Mouse (Mus musculus) intestine, embryonic 14.5 days (tissue): ENCODE measurements around the gene Uck1. TPM values are rescaled to one million over a fixed set of nuclear protein-coding genes. Genes with fewer than 3 reads are reported as not detected.

Source experiments
- ATAC-seq: fragments of 200-750 bp; cut with Nextera tagmentation; replicated peaks from 2 replicates; pipeline ENCODE4 v1.8.0; 2017; ENCODE audit warnings: low read depth, moderate number of reproducible peaks, moderate TSS enrichment, moderate library complexity; ENCODE audit not compliant: low FRiP score, low TSS enrichment
- DNase-seq: peaks from one replicate; pipeline ENCODE4 v3.0.0-alpha.2; 2018; ENCODE audit warnings: low spot score
- H3K27ac ChIP-seq: fragments of 300-500 bp; sonication (generic); 2 replicates; pipeline ENCODE4 v1.5.1; 2014; ENCODE audit warnings: low read depth, mild to moderate bottlenecking, control low read depth
- H3K27me3 ChIP-seq: fragments of 300-500 bp; sonication (generic); replicated peaks from 2 replicates; pipeline ENCODE4 v1.6.1; 2014; ENCODE audit warnings: low read length, control low read depth; ENCODE audit not compliant: control insufficient read depth, insufficient read depth
- H3K36me3 ChIP-seq: fragments of 300-500 bp; sonication (generic); 2 replicates; pipeline ENCODE4 v1.6.1; 2014; ENCODE audit warnings: low read length, control low read depth; ENCODE audit not compliant: control insufficient read depth, insufficient read depth
- H3K4me1 ChIP-seq: fragments of 300-500 bp; sonication (generic); replicated peaks from 2 replicates; pipeline ENCODE4 v1.6.1; 2014; ENCODE audit warnings: low read length, control low read depth, mixed read lengths; ENCODE audit not compliant: control insufficient read depth, insufficient read depth
- H3K4me2 ChIP-seq: fragments of 300-500 bp; sonication (generic); 2 replicates; pipeline ENCODE4 v1.6.1; 2014; ENCODE audit warnings: low read length
- H3K4me3 ChIP-seq: fragments of 300-500 bp; sonication (generic); 2 replicates; pipeline ENCODE4 v1.5.1; 2014; ENCODE audit warnings: low read depth, low read length, control low read depth, mixed read lengths
- H3K9ac ChIP-seq: fragments of 300-500 bp; sonication (generic); 2 replicates; pipeline ENCODE4 v1.6.1; 2014; ENCODE audit warnings: mild to moderate bottlenecking, low read length
- H3K9me3 ChIP-seq: fragments of 300-500 bp; sonication (generic); 2 replicates; pipeline ENCODE4 v1.6.1; 2016; ENCODE audit warnings: low read length, control low read depth; ENCODE audit not compliant: control insufficient read depth
- WGBS: fragments of 180-500 bp; shearing (Covaris S2); extraction: QIAGEN DNeasy Blood & Tissue Kit; methylation state at CpG from one replicate; pipeline ENCODE4 v1.1.7; 2014; 5-methylcytosine and 5-hydroxymethylcytosine counted together
- polyA plus RNA-seq: library from polyadenylated mRNA; unstranded; fragments of >200 nt; fragmentation: Nextera tagmentation; extraction: Ambion mirVana; gene quantifications from 2 replicates; pipeline ENCODE4 v1.2.1, GENCODE M21; 2014

The Uck1 gene
- polyA plus RNA-seq, result 61.8 and 65.8 TPM in 2 replicates

- H3K4me1 ChIP-seq, result peaks cover 7% of the 10 kb centered on the region
- peak within 1 kb of the TSS; percentile 77 for H3K9ac ChIP-seq
- peak; percentile 93 for ATAC-seq
- WGBS, result under 1% methylated on average over 59 of the region's 59 CpGs
- H3K4me2 ChIP-seq, result peak within 1 kb of the TSS; percentile 68
- no peaks in the 10 kb centered on the region for H3K27me3 ChIP-seq
- peaks cover 33% of the 10 kb centered on the region for H3K36me3 ChIP-seq
- peak within 1 kb of the TSS; percentile 69; the same call in 1 of the 2 replicates for H3K27ac ChIP-seq
- H3K9me3 ChIP-seq, result no peaks in the 10 kb centered on the region
- H3K4me3 ChIP-seq, result peak within 1 kb of the TSS; percentile 94
- peak; percentile 90 for DNase-seq
Measured at GRCm38 (mm10) chr2:32259657-32260417, at the start of gene Uck1. Gene Uck1 (minus strand): TSS chr2:32260159.

GRCm38 (mm10) chr2:32308870-32309568 is 49.1 kb upstream of the Uck1 start:
- Histone ChIP-seq H3K27me3 (no peaks in the 10 kb centered on the region), H3K4me1 (peaks cover 10% of the 10 kb centered on the region), H3K9me3 (no peaks in the 10 kb centered on the region), H3K27ac (no peak overlapping the region), H3K4me2 (no peak overlapping the region), H3K36me3 (peaks cover 46% of the 10 kb centered on the region), H3K4me3 (no peak overlapping the region), H3K9ac (no peak overlapping the region)
- ATAC-seq, result no peak
- WGBS, result 90% methylated on average over 16 of the region's 16 CpGs
- no peak for DNase-seq

GRCm38 (mm10) chr2:32307941-32308760 is 48.2 kb upstream of the Uck1 start:
- DNase-seq (peak; percentile 82), ATAC-seq (0 out of 2 replicates have a peak, but pooled peaks have one; percentile 6)
- no peak overlapping the region for H3K27ac ChIP-seq
- peaks cover 10% of the 10 kb centered on the region for H3K4me1 ChIP-seq
- H3K36me3 ChIP-seq, result peaks cover 55% of the 10 kb centered on the region
- H3K4me2 ChIP-seq, result no peak overlapping the region
- no peak overlapping the region for H3K9ac ChIP-seq
- H3K27me3 ChIP-seq, result no peaks in the 10 kb centered on the region
- H3K9me3 ChIP-seq, result no peaks in the 10 kb centered on the region
- 48% methylated on average over 8 of the region's 8 CpGs for WGBS
- H3K4me3 ChIP-seq, result no peak overlapping the region

GRCm38 (mm10) chr2:32307247-32307798 is 47.4 kb upstream of the Uck1 start:
- Histone ChIP-seq H3K4me1 (peaks cover 10% of the 10 kb centered on the region), H3K36me3 (peaks cover 63% of the 10 kb centered on the region), H3K4me2 (no peak overlapping the region), H3K27me3 (no peaks in the 10 kb centered on the region), H3K27ac (no peak overlapping the region), H3K9ac (no peak overlapping the region), H3K9me3 (no peaks in the 10 kb centered on the region), H3K4me3 (no peak overlapping the region)
- DNase-seq (no peak), ATAC-seq (no peak)
- WGBS, result 87% methylated on average over 6 of the region's 6 CpGs

- H3K4me2 ChIP-seq, result no peak overlapping the region
- peaks cover 74% of the 10 kb centered on the region for H3K36me3 ChIP-seq
- H3K4me3 ChIP-seq, result no peak overlapping the region
- ATAC-seq (no peak), DNase-seq (no peak)
- H3K4me1 ChIP-seq, result peaks cover 2% of the 10 kb centered on the region
- no peaks in the 10 kb centered on the region for H3K9me3 ChIP-seq
- no peak overlapping the region for H3K9ac ChIP-seq
- no peaks in the 10 kb centered on the region for H3K27me3 ChIP-seq
- H3K27ac ChIP-seq, result no peak overlapping the region
- WGBS, result 86% methylated on average over 9 of the region's 9 CpGs
Measured at GRCm38 (mm10) chr2:32306176-32306575, 46.2 kb upstream of the Uck1 start.

GRCm38 (mm10) chr2:32305668-32306067 is 45.7 kb upstream of the Uck1 start:
- Histone ChIP-seq H3K36me3 (peaks cover 79% of the 10 kb centered on the region), H3K27ac (no peak overlapping the region), H3K9me3 (no peaks in the 10 kb centered on the region), H3K4me3 (no peak overlapping the region), H3K9ac (no peak overlapping the region), H3K4me2 (no peak overlapping the region), H3K4me1 (no peaks in the 10 kb centered on the region), H3K27me3 (no peaks in the 10 kb centered on the region)
- ATAC-seq, result no peak
- no peak for DNase-seq
- 95% methylated on average over 5 of the region's 5 CpGs for WGBS

- WGBS, result 53% methylated on average over 8 of the region's 8 CpGs
- H3K36me3 ChIP-seq, result peaks cover 82% of the 10 kb centered on the region
- no peaks in the 10 kb centered on the region for H3K4me1 ChIP-seq
- H3K4me2 ChIP-seq, result no peak overlapping the region
- DNase-seq, result peak; percentile 82
- no peaks in the 10 kb centered on the region for H3K9me3 ChIP-seq
- no peak overlapping the region for H3K9ac ChIP-seq
- H3K27me3 ChIP-seq, result no peaks in the 10 kb centered on the region
- no peak overlapping the region for H3K27ac ChIP-seq
- no peak overlapping the region for H3K4me3 ChIP-seq
- 0 out of 2 replicates have a peak, but pooled peaks have one; percentile 49 for ATAC-seq
Measured at GRCm38 (mm10) chr2:32304145-32304832, 44.3 kb upstream of the Uck1 start.

GRCm38 (mm10) chr2:32302952-32303351 is 43.0 kb upstream of the Uck1 start:
- H3K36me3 ChIP-seq, result peaks cover 92% of the 10 kb centered on the region
- 94% methylated on average over 10 of the region's 10 CpGs for WGBS
- no peaks in the 10 kb centered on the region for H3K4me1 ChIP-seq
- H3K4me2 ChIP-seq, result no peak overlapping the region
- H3K9me3 ChIP-seq, result no peaks in the 10 kb centered on the region
- H3K4me3 ChIP-seq, result no peak overlapping the region
- no peak overlapping the region for H3K9ac ChIP-seq
- no peak for ATAC-seq
- H3K27me3 ChIP-seq, result no peaks in the 10 kb centered on the region
- H3K27ac ChIP-seq, result no peak overlapping the region
- DNase-seq, result no peak
